Mouse (Mus musculus) embryonic facial prominence, embryonic 14.5 days (tissue): ENCODE data around the gene Pecr. TPM values are rescaled to one million over a fixed set of nuclear protein-coding genes. Genes with fewer than 3 reads are reported as not detected.

Source experiments
- ATAC-seq: fragments of 200-750 bp; cut with Nextera tagmentation; 2 replicates; pipeline ENCODE4 v1.8.0; 2017; ENCODE audit warnings: low read depth, moderate number of reproducible peaks, moderate TSS enrichment
- DNase-seq: peaks from one replicate; pipeline ENCODE4 v3.0.0-alpha.2; 2015; ENCODE audit warnings: low spot score
- H3K27ac ChIP-seq: fragments of 300-500 bp; sonication (generic); replicated peaks from 2 replicates; pipeline ENCODE4 v1.5.1; 2014; ENCODE audit warnings: low read depth, mild to moderate bottlenecking, low read length, moderate library complexity
- H3K27me3 ChIP-seq: fragments of 300-500 bp; sonication (generic); replicated peaks from 2 replicates; pipeline ENCODE4 v1.6.1; 2014; ENCODE audit warnings: low read length; ENCODE audit not compliant: control insufficient read depth, insufficient read depth
- H3K36me3 ChIP-seq: fragments of 300-500 bp; sonication (generic); 2 replicates; pipeline ENCODE4 v1.6.1; 2014; ENCODE audit warnings: low read length, mixed read lengths; ENCODE audit not compliant: control insufficient read depth, insufficient read depth
- H3K4me1 ChIP-seq: fragments of 300-500 bp; sonication (generic); 2 replicates; pipeline ENCODE4 v1.6.1; 2014; ENCODE audit warnings: antibody characterized with exemption, low read length; ENCODE audit not compliant: control insufficient read depth, insufficient read depth
- H3K4me2 ChIP-seq: fragments of 300-500 bp; sonication (generic); 2 replicates; pipeline ENCODE4 v1.6.1; 2014; ENCODE audit warnings: low read depth, mild to moderate bottlenecking, low read length, moderate library complexity, mixed read lengths
- H3K4me3 ChIP-seq: fragments of 300-500 bp; sonication (generic); 2 replicates; pipeline ENCODE4 v1.5.1; 2014; ENCODE audit warnings: low read depth, mild to moderate bottlenecking, low read length
- H3K9ac ChIP-seq: fragments of 300-500 bp; sonication (generic); 2 replicates; pipeline ENCODE4 v1.6.1; 2014; ENCODE audit warnings: low read depth, mild to moderate bottlenecking, low read length, moderate library complexity, mixed read lengths
- H3K9me3 ChIP-seq: fragments of 300-500 bp; sonication (generic); 2 replicates; pipeline ENCODE4 v1.6.1; 2016; ENCODE audit warnings: low read length; ENCODE audit not compliant: control insufficient read depth
- WGBS: fragments of 180-500 bp; shearing (Covaris S2); extraction: QIAGEN DNeasy Blood & Tissue Kit; methylation state at CpG from one replicate; pipeline ENCODE4 v1.1.7; 2014; 5-methylcytosine and 5-hydroxymethylcytosine counted together
- polyA plus RNA-seq: library from polyadenylated mRNA; unstranded; fragments of >200 nt; fragmentation: Nextera tagmentation; extraction: Ambion mirVana; gene quantifications from 2 replicates; pipeline ENCODE4 v1.2.1, GENCODE M21; 2014

The Pecr gene
- polyA plus RNA-seq, 1 experiment from 2014 or later, result 31.4 TPM

- WGBS, result 16% methylated on average over 17 of the region's 17 CpGs
- no peak for ATAC-seq
Observed at GRCm38 (mm10) chr1:72210803-72211679, 73.1 kb downstream of the Pecr start.

More at GRCm38 (mm10) chr1:72210803-72211679, 73.1 kb downstream of the Pecr start:
- Histone ChIP-seq H3K27ac (no peak overlapping the region), H3K9ac (peak overlapping the region; percentile 71), H3K36me3 (no peaks in the 10 kb centered on the region), H3K4me2 (peak overlapping the region; percentile 98), H3K9me3 (no peaks in the 10 kb centered on the region), H3K27me3 (peaks cover 6% of the 10 kb centered on the region; the same call in 1 of the 2 replicates), H3K4me3 (peak overlapping the region; percentile 64), H3K4me1 (0 out of 2 replicates have a peak, but pooled peaks cover 3% of the 10 kb centered on the region)
- peak; percentile 57 for DNase-seq

Other genes with a start within 250 kb of the Pecr start
- gene Mreg, start 72.0 kb downstream of the Pecr start, polyA plus RNA-seq, result 5.9 and 7.6 TPM in 2 replicates
- 4.0 and 4.1 TPM in 2 replicates for gene Tmem169, start 55 bp upstream of the Pecr start, polyA plus RNA-seq
- gene Xrcc5, start 23.1 kb upstream of the Pecr start, polyA plus RNA-seq, result 31.2 and 39.6 TPM in 2 replicates